Mouse (Mus musculus): ENCODE measurements around the gene Pgghg. TPM values are rescaled to one million over a fixed set of nuclear protein-coding genes. Genes with fewer than 3 reads are reported as not detected.
"Not testable (repeated sequence)": the region's sequence is repeated elsewhere in the genome, so short reads cannot be mapped to it uniquely, and the experiment has no call there.

The Pgghg gene
- total RNA-seq, 2 experiments from 2014 or later = 8.4 to 8.7 TPM

- peak; percentile 86 for DNase-seq
Observed at GRCm38 (mm10) chr7:140955758-140956555, 14.8 kb downstream of the Pgghg start, which contains the start of the genes Gm45717 and Ifitm2. Gene Gm45717, minus strand, starts transcription at chr7:140955937. Gene Ifitm2, minus strand, starts transcription at chr7:140955987.

- no peak for DNase-seq
Observed at GRCm38 (mm10) chr7:140956556-140956869, 15.3 kb downstream of the Pgghg start.

- peak; percentile 69 for DNase-seq
Observed at GRCm38 (mm10) chr7:140959181-140959901, 18.1 kb downstream of the Pgghg start.

GRCm38 (mm10) chr7:140960026-140960425 is 18.8 kb downstream of the Pgghg start:
- no peak for DNase-seq

- DNase-seq = no peak
Observed at GRCm38 (mm10) chr7:140961416-140961815, 20.2 kb downstream of the Pgghg start.

GRCm38 (mm10) chr7:140962733-140963132 is 21.5 kb downstream of the Pgghg start:
- DNase-seq = no peak

- DNase-seq = no peak
Observed at GRCm38 (mm10) chr7:140966921-140967320, 25.7 kb downstream of the Pgghg start, which contains the start of gene Ifitm1. Gene Ifitm1, plus strand, starts transcription at chr7:140967221.

GRCm38 (mm10) chr7:140967862-140968591 is 26.8 kb downstream of the Pgghg start:
- no peak for DNase-seq

- not testable (repeated sequence) for DNase-seq
Observed at GRCm38 (mm10) chr7:140968710-140969109, 27.5 kb downstream of the Pgghg start.

GRCm38 (mm10) chr7:140970931-140971330 is 29.7 kb downstream of the Pgghg start:
- DNase-seq = no peak

GRCm38 (mm10) chr7:140971479-140972171 is 30.4 kb downstream of the Pgghg start:
- DNase-seq = peak; percentile 48

- DNase-seq = no peak
Observed at GRCm38 (mm10) chr7:140973396-140974165, 32.4 kb downstream of the Pgghg start.

GRCm38 (mm10) chr7:140974940-140975339 is 33.7 kb downstream of the Pgghg start:
- no peak for DNase-seq

GRCm38 (mm10) chr7:140975465-140975864 is 34.3 kb downstream of the Pgghg start:
- no peak for DNase-seq

GRCm38 (mm10) chr7:140976720-140977119 is 35.5 kb downstream of the Pgghg start:
- DNase-seq = not testable (repeated sequence)

- no peak for DNase-seq
Observed at GRCm38 (mm10) chr7:140981704-140982103, 40.5 kb downstream of the Pgghg start.

GRCm38 (mm10) chr7:140982971-140983370 is 41.8 kb downstream of the Pgghg start:
- no peak for DNase-seq

GRCm38 (mm10) chr7:140987182-140988138 is 46.3 kb downstream of the Pgghg start:
- DNase-seq = no peak

- no peak for DNase-seq
Observed at GRCm38 (mm10) chr7:140989022-140989421, 47.8 kb downstream of the Pgghg start.

GRCm38 (mm10) chr7:140990185-140990584 is 49.0 kb downstream of the Pgghg start:
- DNase-seq = no peak

Measured in heart, postnatal 4 days (tissue).